Mouse (Mus musculus) ES-E14 (cell line): ENCODE measurements at regions not wholly inside any gene's neighbourhood (a gene's known extent, or its start where the extent isn't known, plus 50 kb on each side); places are given as distances from the start of the nearest gene placed in this dataset.
"Not testable (repeated sequence)": the region's sequence is repeated elsewhere in the genome, so short reads cannot be mapped to it uniquely, and the experiment has no call there.

ENCODE experiments used
- DNase-seq: peaks from one replicate; pipeline ENCODE4 v3.0.0-alpha.2; 2013; ENCODE audit warnings: low read depth, low spot score
- H3K27ac ChIP-seq: 2 replicates; pipeline ENCODE4 v1.5.1; 2012; ENCODE audit warnings: low read depth, mild to moderate bottlenecking, low read length, moderate library complexity, mixed read lengths; ENCODE audit not compliant: poor library complexity, insufficient read depth, severe bottlenecking
- H3K36me3 ChIP-seq: 2 replicates; pipeline ENCODE4 v1.6.1; 2012; ENCODE audit warnings: mild to moderate bottlenecking, low read length, moderate library complexity, mixed read lengths; ENCODE audit not compliant: control insufficient read depth, poor library complexity, insufficient read depth, severe bottlenecking
- H3K4me1 ChIP-seq, 2 experiments: fragments of 150-350 bp in 1 of 2; sonication (generic) in 1 of 2; 2 replicates each; pipeline ENCODE4 v1.6.1; 2012; ENCODE audit warnings: low read length in 2 of 2, mild to moderate bottlenecking in 1 of 2, mixed read lengths in 1 of 2; ENCODE audit not compliant: control insufficient read depth in 2 of 2, insufficient read depth in 2 of 2, poor library complexity in 1 of 2
- H3K4me3 ChIP-seq, 2 experiments: fragments of 150-350 bp in 1 of 2; sonication (generic) in 1 of 2; 2 replicates each; pipeline ENCODE4 v1.5.1; 2012; ENCODE audit warnings: low read length in 2 of 2, low read depth in 1 of 2, mild to moderate bottlenecking in 1 of 2, mixed read lengths in 1 of 2; ENCODE audit not compliant: insufficient read depth in 1 of 2, poor library complexity in 1 of 2, severe bottlenecking in 1 of 2
- H3K9ac ChIP-seq: 2 replicates; pipeline ENCODE4 v1.6.1; 2012; ENCODE audit warnings: low read depth, mild to moderate bottlenecking, low read length, mixed read lengths; ENCODE audit not compliant: poor library complexity, insufficient read depth, severe bottlenecking
- H3K9me3 ChIP-seq: fragments of 150-350 bp; sonication (generic); 2 replicates; pipeline ENCODE4 v1.6.1; 2012; ENCODE audit warnings: low read depth, mild to moderate bottlenecking, low read length; ENCODE audit not compliant: control insufficient read depth, insufficient read depth
- CHD2 ChIP-seq: IDR thresholded peaks from 2 replicates; pipeline ENCODE4 v1.6.1; 2014; ENCODE audit warnings: mild to moderate bottlenecking, low read depth, low read length, inconsistent platforms
- HCFC1 ChIP-seq: IDR thresholded peaks from 2 replicates; pipeline ENCODE4 v1.6.1; 2012; ENCODE audit warnings: low read length, inconsistent platforms, borderline replicate concordance; ENCODE audit not compliant: insufficient read depth
- MAFK ChIP-seq: IDR thresholded peaks from 2 replicates; pipeline ENCODE4 v1.6.1; 2014; ENCODE audit warnings: mild to moderate bottlenecking, low read depth, low read length, inconsistent platforms; ENCODE audit not compliant: insufficient read depth
- ZC3H11A ChIP-seq: IDR thresholded peaks from 2 replicates; pipeline ENCODE4 v1.6.1; 2012; ENCODE audit warnings: low read depth, mild to moderate bottlenecking, inconsistent platforms, low read length, borderline replicate concordance
- ZNF384 ChIP-seq: IDR thresholded peaks from 2 replicates; pipeline ENCODE4 v1.6.1; 2012; ENCODE audit warnings: low read depth, low read length, inconsistent platforms
- in situ Hi-C, 2 experiments: fragments of 600-800 bp; cut with MboI; formaldehyde crosslinking; loops; one replicate each; pipeline ENCODE4 v1.15.1; 2025; ENCODE audit warnings: low sequenced_read_pairs in 2 of 2, inconsistent platforms in 1 of 2; ENCODE audit not compliant: unreplicated experiment in 2 of 2

GRCm38 (mm10) chr3:37804261-37804660 lies 80.0 kb upstream of the Gm5148 start:
- in situ Hi-C loops, result no loop called here

DNA sequence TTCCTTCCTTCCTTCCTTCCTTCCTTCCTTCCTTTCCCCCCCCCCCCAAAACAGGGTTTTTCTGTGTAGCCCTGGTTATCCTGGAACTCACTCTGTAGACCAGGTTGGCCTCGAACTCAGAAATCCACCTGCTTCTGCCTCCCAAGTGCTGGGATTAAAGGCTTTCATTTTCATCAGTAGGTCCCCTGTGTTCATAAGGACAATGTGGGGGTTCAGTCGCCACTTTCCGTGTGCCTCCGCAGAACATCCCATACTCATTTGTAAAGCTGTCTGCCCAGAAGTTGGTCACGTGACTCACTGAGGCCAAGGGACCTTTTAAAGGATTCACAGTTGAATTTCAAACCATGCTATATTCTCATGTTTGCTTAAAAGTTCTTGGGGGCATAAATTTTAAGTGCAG lies 79.5 kb upstream of the Gm5148 start:
- H3K4me3 ChIP-seq, H3K9me3 ChIP-seq, in situ Hi-C loops, H3K4me1 ChIP-seq, H3K36me3 ChIP-seq, H3K27ac ChIP-seq, DNase-seq, H3K9ac ChIP-seq: not testable (repeated sequence)

More at GRCm38 (mm10) chr3:37804261-37804660, 80.0 kb upstream of the Gm5148 start:
- Histone ChIP-seq H3K9ac (no peak overlapping the region), H3K36me3 (no peaks in the 10 kb centered on the region), H3K9me3 (no peaks in the 10 kb centered on the region), H3K4me3 (no peak overlapping the region), H3K4me1 (no peaks in the 10 kb centered on the region), H3K27ac (no peak overlapping the region)
- TF ChIP-seq ZC3H11A (no peak), CHD2 (no peak), MAFK (no peak), HCFC1 (no peak), ZNF384 (no peak)
- no peak for DNase-seq

- TF ChIP-seq MAFK (no peak), ZNF384 (no peak)
- no peaks in the 10 kb centered on the region for H3K4me1 ChIP-seq
- H3K4me3 ChIP-seq, result no peak overlapping the region
- H3K9me3 ChIP-seq, result no peaks in the 10 kb centered on the region
- H3K9ac ChIP-seq, result no peak overlapping the region
- no peaks in the 10 kb centered on the region for H3K36me3 ChIP-seq
- no peak for DNase-seq
- no peak overlapping the region for H3K27ac ChIP-seq
- in situ Hi-C loops, result no loop called here
These were observed 77.3 kb upstream of the Gm5148 start for GRCm38 (mm10) chr3:37801551-37801950.

DNA sequence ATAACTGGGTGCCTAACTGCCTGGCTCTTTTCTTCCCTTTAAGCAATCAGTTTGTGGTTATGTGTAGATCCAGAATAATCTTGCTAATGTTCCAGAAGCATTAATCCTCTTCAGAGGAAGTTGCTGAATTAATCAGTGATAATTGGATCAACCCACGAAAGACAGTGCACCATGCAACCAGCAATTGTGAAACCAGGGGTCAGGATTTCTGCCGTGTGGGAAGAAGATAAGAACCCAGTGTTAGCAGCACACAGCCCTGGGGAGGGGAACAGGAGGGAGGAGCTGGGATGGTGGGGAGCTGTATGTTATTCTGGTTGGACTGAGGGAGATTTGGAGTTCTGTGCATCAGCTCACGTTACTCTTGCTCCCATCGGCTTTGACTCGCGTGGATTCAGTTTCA lies 75.5 kb upstream of the Gm5148 start:
- TF ChIP-seq CHD2 (no peak), ZNF384 (no peak), MAFK (no peak)
- in situ Hi-C loops, result no loop called here
- Histone ChIP-seq H3K4me3 (no peak overlapping the region), H3K36me3 (no peaks in the 10 kb centered on the region), H3K27ac (no peak overlapping the region), H3K4me1 (no peaks in the 10 kb centered on the region), H3K9me3 (no peaks in the 10 kb centered on the region), H3K9ac (no peak overlapping the region)
- DNase-seq, result no peak

- H3K27ac ChIP-seq, result no peak overlapping the region
These were observed 65.4 kb upstream of the Gm5148 start for GRCm38 (mm10) chr3:37789711-37790110.

More at GRCm38 (mm10) chr3:37789711-37790110, 65.4 kb upstream of the Gm5148 start:
- H3K4me1 ChIP-seq, result no peaks in the 10 kb centered on the region
- TF ChIP-seq ZC3H11A (no peak), HCFC1 (no peak), MAFK (no peak), ZNF384 (no peak), CHD2 (no peak)
- no peaks in the 10 kb centered on the region for H3K9me3 ChIP-seq
- in situ Hi-C loops, result no loop called here
- no peak overlapping the region for H3K4me3 ChIP-seq
- DNase-seq, result no peak
- no peak overlapping the region for H3K9ac ChIP-seq
- no peaks in the 10 kb centered on the region for H3K36me3 ChIP-seq
